Mouse (Mus musculus) lung, adult 2 months (tissue): Measurements from ENCODE around the gene Tmub2.

Experiments used
- CTCF ChIP-seq: fragments of 200-500 bp; IDR thresholded peaks from 2 replicates; pipeline ENCODE4 v1.5.1; 2011; ENCODE audit warnings: mild to moderate bottlenecking, low read length, control low read depth; ENCODE audit not compliant: insufficient read depth
- POLR2A ChIP-seq: fragments of 200-500 bp; IDR thresholded peaks from 2 replicates; pipeline ENCODE4 v1.6.1; 2011; ENCODE audit warnings: low read depth, mild to moderate bottlenecking, control low read depth, low read length, borderline replicate concordance; ENCODE audit errors: extremely low read depth

DNA sequence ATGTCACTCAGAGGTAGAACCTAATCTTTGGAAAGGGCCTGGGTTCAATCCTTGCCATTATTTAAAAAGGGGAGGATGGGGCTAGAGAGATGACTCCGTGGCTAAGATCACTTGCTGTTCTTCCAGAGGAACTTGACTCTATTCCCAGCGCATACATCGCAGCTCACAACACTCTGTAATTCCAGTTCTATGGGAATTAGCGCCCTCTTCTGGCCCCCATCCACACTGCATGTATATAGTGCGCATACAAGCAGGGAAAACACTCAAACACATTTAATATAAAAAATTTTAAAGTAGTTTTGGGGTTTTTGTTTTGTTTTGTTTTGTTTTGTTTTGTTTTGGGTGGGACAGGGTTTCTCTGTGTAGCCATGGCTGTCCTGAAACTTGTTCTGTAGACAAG lies 42.9 kb upstream of the Tmub2 start:
- TF ChIP-seq POLR2A (no peak), CTCF (no peak)
